Mouse (Mus musculus): ENCODE results near the gene Tifab.
A peak's percentile ranks its signal among the peaks of the same experiment; 100 is the strongest.
"Not testable (repeated sequence)": the region's sequence is repeated elsewhere in the genome, so short reads cannot be mapped to it uniquely, and the experiment has no call there.

The Tifab gene

DNA sequence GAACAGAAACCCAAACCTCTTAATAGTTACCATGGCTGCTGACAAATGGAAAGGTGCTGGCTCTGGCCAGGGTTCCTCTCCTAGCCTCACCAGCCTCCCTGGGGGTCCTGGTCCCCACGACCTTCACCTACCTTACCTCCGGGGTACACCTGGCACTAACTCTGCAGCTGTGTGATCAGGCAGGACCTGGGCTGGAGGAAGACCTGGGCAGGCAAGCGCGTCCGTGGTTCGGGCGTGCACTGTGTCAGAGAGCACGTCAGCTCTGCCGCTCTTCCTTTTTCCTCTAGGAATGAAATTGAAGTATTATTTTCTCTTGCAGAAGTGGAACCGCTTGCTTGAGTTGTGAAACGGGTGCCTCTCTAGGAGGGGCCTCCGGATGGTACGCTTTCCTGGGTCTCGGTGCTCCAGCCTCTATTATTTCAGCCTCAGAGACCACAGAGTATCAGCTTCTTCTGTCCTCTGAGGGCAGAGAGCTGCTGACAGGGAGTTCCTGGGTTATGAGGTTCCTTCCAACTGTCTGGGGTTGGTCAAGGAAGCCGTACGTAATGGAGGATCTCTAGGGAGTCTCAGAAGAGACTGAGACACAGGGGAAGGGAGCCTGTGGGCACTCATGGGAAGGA lies at the start of gene Tifab:
Gene Tifab, minus strand, starts transcription at position 470 of the 620 bp plus-strand sequence.
- peak; percentile 18 to 33 for DNase-seq (ENCODE audit: inconsistent age in 2 of 2, low spot score in 1 of 2)

GRCm38 (mm10) chr13:56226175-56226954 lies 47.7 kb upstream of the Tifab start:
- DNase-seq (ENCODE audit: inconsistent age in 2 of 2, low spot score in 1 of 2): peak in 1 of 2 experiments; percentile 43

DNA sequence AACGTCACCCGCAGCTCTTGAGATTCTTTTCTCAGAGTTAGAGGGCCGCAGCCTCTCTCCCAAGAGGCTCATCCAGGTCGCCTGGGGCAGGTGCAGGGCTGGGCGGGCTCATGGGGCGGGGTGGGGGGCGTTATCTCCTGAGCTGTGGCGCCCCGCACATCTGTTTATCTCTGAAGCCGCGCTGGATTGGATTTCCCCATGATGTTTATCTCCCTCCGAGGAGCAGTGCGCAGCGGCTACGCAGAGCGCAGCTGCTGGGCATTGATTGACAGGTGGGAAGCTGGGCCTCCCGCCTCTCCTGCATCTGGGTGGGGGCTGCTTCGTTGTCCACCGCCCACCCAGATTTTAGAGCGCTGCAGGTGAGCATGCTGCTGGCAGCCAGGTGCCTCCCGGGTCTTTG lies 44.9 kb upstream of the Tifab start:
- no peak for DNase-seq (ENCODE audit: inconsistent age in 2 of 2, low spot score in 1 of 2)

- DNase-seq (ENCODE audit: inconsistent age in 2 of 2, low spot score in 1 of 2): no peak
These were observed 44.2 kb upstream of the Tifab start for GRCm38 (mm10) chr13:56222849-56223246.

DNA sequence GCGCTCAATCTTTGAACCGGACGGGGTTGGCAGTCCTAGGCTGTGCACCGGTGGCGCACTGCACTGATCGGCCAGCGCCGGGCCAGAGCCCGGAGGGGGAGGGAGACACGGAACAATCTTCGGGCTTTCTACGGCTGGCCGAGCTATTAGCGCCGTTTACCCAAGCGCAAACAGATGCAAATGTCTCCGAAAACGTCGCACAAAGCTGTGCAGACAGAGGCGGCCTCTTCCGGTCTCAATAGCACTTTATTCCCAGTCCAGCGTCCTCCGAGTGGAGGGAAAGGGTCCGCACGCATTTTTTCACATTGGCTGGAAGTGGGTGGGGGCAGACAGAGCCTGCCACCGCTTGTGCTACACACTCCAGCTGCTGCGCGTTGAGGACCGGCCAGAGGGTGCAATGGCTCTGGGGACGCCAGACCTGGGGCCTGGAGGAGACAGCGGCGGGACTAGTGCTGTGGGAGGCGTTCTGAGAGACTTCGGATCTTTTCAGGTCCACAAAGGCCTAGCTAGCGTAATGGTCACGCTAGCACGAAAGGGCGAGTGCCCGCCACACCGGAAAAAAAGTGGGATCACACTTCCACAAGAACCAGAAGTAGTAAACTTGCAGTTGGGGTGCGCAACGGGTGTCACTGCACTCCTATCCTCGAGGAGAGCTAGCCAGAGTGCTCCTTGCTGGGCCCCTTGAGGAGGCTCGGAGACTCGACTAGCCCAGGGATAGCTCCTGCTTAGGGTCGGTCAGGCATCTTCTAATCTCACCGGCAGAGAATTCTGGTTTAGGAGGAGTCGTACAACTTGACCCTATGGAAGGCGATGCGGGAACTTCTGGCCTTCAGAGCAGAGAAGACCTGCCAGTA lies 43.5 kb upstream of the Tifab start:
- peak in 1 of 2 experiments; percentile 36 for DNase-seq (ENCODE audit: inconsistent age in 2 of 2, low spot score in 1 of 2)

- DNase-seq (ENCODE audit: inconsistent age in 2 of 2, low spot score in 1 of 2): no peak
These were observed 42.6 kb upstream of the Tifab start for GRCm38 (mm10) chr13:56221129-56221910.

GRCm38 (mm10) chr13:56219254-56219653 lies 40.6 kb upstream of the Tifab start:
- DNase-seq (ENCODE audit: inconsistent age in 2 of 2, low spot score in 1 of 2): no peak

DNA sequence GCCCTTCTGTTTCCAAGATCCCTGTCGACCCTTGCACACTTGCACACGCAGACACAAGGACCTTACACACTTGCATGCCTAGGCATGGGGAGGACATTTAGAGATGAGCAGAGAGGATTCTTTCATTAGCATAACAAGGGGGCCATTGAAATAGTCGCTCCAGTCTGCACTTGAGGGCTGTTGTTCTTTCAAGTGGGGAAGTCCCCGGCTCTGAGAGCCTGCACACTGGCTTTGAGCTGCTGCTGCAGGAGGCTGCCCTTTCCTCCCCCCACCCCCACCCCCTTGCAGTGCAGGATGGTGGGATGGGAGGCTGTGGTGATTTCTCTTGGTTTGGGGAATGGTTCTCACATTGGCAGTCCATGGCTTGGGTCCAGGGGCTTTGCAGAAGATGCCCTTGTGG lies 37.4 kb upstream of the Tifab start:
- no peak for DNase-seq (ENCODE audit: inconsistent age in 2 of 2, low spot score in 1 of 2)

DNA sequence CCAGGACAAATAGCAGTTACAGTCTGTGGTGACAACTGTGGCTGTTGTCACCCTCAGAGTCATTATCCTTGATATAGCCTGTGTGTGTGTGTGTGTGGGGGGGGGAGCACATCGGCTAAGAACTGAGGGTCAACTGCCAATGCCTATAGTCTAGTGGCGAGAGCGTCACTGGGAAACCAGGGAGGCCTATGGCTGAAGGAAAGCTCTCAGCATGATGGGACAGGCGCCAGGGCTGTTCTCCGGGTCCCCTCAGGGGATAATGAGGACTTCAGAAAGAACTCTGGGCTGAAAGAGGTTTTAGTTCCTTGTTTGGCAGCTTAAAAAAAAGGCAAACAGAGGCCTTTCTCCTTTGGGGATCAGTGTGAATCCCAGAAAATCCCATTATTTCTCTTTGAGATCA lies 35.9 kb upstream of the Tifab start:
- no peak for DNase-seq (ENCODE audit: inconsistent age in 2 of 2, low spot score in 1 of 2)

DNA sequence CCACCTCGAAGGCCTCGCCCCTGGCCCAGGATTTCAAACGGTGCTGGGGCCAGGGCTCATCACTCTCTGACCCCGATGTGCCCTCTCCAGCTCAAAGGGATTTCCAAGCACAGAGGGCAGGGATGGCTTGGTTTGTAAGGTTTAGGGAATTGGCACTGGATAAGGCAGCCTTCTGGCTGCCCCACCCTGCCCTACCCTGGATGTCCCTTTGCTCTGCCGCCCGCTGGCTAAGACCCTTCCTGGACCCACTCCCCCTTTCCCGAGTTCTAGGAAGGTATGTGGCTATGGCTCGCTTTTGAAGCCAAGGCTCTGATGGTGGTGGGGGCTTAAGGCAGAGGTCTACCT lies 30.4 kb upstream of the Tifab start:
- no peak for DNase-seq (ENCODE audit: inconsistent age in 2 of 2, low spot score in 1 of 2)

DNA sequence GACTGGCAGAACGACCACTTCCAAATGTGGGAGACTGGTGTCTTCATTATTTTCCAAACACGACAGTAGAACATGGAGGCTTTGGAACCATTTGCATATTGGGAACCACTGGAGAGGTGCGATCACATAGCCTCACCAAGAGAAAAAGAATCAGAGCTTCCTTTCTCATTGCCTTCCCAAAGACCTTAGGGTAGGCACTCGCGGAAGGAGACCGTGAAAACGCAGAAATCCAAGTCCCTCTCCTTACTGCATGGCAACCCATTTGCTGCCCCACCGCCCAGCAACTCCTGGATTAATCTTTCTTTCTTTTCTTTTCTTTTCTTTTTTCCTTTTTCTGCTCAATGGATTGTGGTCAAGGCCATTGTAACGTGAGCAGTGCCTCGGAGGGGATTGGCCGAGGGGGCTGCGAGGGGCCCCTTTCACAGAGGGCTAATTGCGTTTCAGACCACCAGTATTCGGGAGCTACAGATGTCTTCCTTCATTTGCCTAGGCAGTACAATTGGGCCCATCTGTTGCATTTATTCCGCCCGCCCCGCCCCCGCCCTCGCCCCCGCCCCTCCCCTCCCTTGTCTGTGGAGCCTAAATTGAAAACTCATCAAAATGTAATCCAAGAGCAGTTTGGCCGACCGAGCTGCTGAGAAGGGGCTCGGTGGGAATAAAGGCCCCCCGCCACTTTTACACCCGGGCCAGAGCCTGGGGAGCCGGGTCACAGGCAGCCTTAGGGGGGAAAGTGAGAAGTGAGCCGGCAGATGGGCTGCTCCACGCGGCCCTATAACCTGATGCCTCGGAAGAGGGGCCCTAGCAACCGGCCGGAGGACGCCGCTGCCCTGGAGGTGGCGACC lies 29.8 kb upstream of the Tifab start:
- no peak for DNase-seq (ENCODE audit: inconsistent age in 2 of 2, low spot score in 1 of 2)

DNA sequence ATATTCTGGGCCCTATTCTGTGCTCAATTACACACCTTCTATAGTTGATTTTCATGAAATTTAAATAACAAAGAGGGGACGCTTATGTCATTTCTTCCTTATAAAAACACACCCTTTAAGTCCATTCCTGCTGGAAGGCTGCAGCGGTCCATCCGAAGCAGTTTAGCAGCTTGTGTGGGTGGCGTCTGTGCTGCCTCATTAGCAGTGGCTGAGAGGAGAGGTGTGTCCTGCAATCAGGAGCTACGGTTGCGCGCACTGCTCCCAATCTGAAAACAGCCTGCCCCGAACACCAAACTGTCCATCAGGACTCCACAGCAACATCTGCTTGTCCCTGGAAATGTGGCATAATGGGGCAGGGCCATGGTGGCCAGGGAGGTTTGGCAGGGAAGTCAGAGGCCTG lies 20.8 kb upstream of the Tifab start:
- DNase-seq (ENCODE audit: inconsistent age in 2 of 2, low spot score in 1 of 2): no peak

- DNase-seq (ENCODE audit: inconsistent age in 2 of 2, low spot score in 1 of 2): peak; percentile 84 to 94
These were observed 19.0 kb upstream of the Tifab start for GRCm38 (mm10) chr13:56197473-56198266.

DNA sequence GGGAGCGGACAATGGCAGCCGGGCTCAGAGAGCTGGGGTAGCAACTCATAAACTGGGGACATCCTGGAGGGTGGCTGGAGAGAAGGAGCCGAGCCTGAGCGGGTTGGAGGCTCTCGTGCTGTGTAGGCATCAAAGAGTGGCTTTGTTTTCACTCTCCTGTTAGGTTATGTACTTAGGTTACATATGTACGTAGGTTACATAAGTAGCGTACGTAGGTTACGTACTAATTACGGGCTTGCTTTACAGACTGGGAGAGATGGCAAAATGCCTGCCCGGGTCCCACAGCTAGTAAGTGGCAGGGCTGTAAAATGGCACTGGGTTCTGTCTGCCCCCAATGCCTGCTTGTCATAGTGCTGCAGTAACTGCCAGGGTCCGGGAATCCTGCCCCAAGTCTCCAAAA lies 18.3 kb upstream of the Tifab start:
- no peak for DNase-seq (ENCODE audit: inconsistent age in 2 of 2, low spot score in 1 of 2)

DNA sequence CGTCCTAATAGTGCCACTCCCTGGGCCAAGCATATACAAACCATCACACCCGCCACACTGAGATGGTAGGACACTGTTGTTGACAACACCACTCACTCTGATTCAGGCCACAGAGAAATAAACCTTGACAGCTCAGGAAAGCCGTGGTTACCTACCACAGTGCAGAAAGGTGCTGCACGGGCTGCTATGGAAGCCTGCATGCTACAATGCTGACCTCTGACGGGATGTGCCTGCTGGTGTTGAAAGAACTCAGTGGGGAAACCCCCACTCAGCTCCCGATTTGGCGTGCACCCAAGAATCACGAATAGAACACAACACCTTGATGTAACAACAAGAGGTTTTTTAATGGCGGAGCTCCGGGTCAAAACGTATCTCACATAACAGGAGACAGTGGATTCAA lies 17.1 kb upstream of the Tifab start:
- DNase-seq (ENCODE audit: inconsistent age in 2 of 2, low spot score in 1 of 2): not testable (repeated sequence)

GRCm38 (mm10) chr13:56194181-56194580 lies 15.5 kb upstream of the Tifab start:
- not testable (repeated sequence) for DNase-seq (ENCODE audit: inconsistent age in 2 of 2, low spot score in 1 of 2)

- DNase-seq (ENCODE audit: inconsistent age in 2 of 2, low spot score in 1 of 2): peak; percentile 20 to 73
These were observed 12.5 kb upstream of the Tifab start for GRCm38 (mm10) chr13:56191225-56191624.

GRCm38 (mm10) chr13:56189688-56190087 lies 11.0 kb upstream of the Tifab start:
- no peak for DNase-seq (ENCODE audit: inconsistent age in 2 of 2, low spot score in 1 of 2)

- no peak for DNase-seq (ENCODE audit: inconsistent age in 2 of 2, low spot score in 1 of 2)
These were observed 5.0 kb upstream of the Tifab start for GRCm38 (mm10) chr13:56183687-56184086.

Measured in adrenal gland, adult (tissue).